Mouse (Mus musculus): ENCODE measurements around the gene Frmpd4.

DNA sequence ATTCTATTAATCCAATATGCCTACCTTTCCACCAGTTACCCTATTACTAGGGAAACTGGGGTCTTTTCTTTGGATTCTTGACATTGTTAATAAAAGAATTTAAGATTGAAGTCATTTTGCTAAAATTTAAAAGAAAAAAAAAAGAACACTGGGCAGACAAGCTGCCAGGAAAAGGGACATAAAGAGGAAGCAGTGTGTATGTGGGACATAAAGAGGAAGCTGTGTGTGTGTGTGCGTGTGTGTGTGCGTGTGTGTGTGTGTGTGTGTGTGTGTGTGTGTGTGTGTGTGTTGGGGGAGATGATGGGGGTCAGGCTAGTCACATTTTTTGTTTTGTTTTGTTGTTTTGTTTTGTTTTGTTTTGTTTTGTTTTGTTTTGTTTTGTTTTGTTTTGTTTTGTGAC, 121.8 kb downstream of the Frmpd4 start:
- TF ChIP-seq POLR2A (IDR thresholded peaks at IDR 0.05; ENCODE audit: low read depth, low read length) (no peak), CTCF (IDR thresholded peaks at IDR 0.05; ENCODE audit: extremely low read depth, insufficient read depth, insufficient read length, insufficient replicate concordance) (no peak)
